Mouse (Mus musculus) liver, embryonic 16.5 days (tissue): Measurements from ENCODE around the gene Vill. TPM values are rescaled to one million over a fixed set of nuclear protein-coding genes. Genes with fewer than 3 reads are reported as not detected.

ENCODE experiments used
- ATAC-seq: fragments of 200-750 bp; cut with Nextera tagmentation; 2 replicates; pipeline ENCODE4 v1.8.0; 2017; ENCODE audit warnings: low read depth, mild to moderate bottlenecking, moderate number of reproducible peaks, moderate library complexity
- H3K27ac ChIP-seq: fragments of 300-500 bp; sonication (generic); 2 replicates; pipeline ENCODE4 v1.5.1; 2014; ENCODE audit warnings: mild to moderate bottlenecking, low read length
- H3K27me3 ChIP-seq: fragments of 300-500 bp; sonication (generic); 2 replicates; pipeline ENCODE4 v1.6.1; 2014; ENCODE audit warnings: low read depth, low read length, mixed read lengths; ENCODE audit not compliant: control insufficient read depth, insufficient read depth
- H3K36me3 ChIP-seq: fragments of 300-500 bp; sonication (generic); 2 replicates; pipeline ENCODE4 v1.6.1; 2014; ENCODE audit warnings: mild to moderate bottlenecking; ENCODE audit not compliant: control insufficient read depth, insufficient read depth
- H3K4me1 ChIP-seq: fragments of 300-500 bp; sonication (generic); 2 replicates; pipeline ENCODE4 v1.6.1; 2014; ENCODE audit warnings: low read depth, low read length, mixed read lengths; ENCODE audit not compliant: control insufficient read depth
- H3K4me2 ChIP-seq: fragments of 300-500 bp; sonication (generic); 2 replicates; pipeline ENCODE4 v1.6.1; 2014; ENCODE audit warnings: low read depth, low read length, mixed read lengths
- H3K4me3 ChIP-seq: fragments of 300-500 bp; sonication (generic); 2 replicates; pipeline ENCODE4 v1.5.1; 2014; ENCODE audit warnings: low read depth, mild to moderate bottlenecking, low read length
- H3K9ac ChIP-seq: fragments of 300-500 bp; sonication (generic); 2 replicates; pipeline ENCODE4 v1.6.1; 2014; ENCODE audit warnings: low read depth, low read length
- H3K9me3 ChIP-seq: fragments of 300-500 bp; sonication (generic); replicated peaks from 2 replicates; pipeline ENCODE4 v1.6.1; 2016; ENCODE audit warnings: low read length; ENCODE audit not compliant: control insufficient read depth
- WGBS: fragments of 180-500 bp; shearing (Covaris S2); extraction: QIAGEN DNeasy Blood & Tissue Kit; methylation state at CpG from one replicate; pipeline ENCODE4 v1.1.7; 2014; ENCODE audit not compliant: insufficient replicate concordance; 5-methylcytosine and 5-hydroxymethylcytosine counted together
- polyA plus RNA-seq: library from polyadenylated mRNA; unstranded; fragments of >200 nt; fragmentation: Nextera tagmentation; extraction: Ambion mirVana; gene quantifications from 2 replicates; pipeline ENCODE4 v1.2.1, GENCODE M21; 2015

The Vill gene
- polyA plus RNA-seq, 1 experiment from 2014 or later, result 11.3 TPM

- H3K36me3 ChIP-seq, result no peaks in the 10 kb centered on the region
- no peak for ATAC-seq
- no peaks in the 10 kb centered on the region for H3K27me3 ChIP-seq
- H3K4me2 ChIP-seq, result no peak overlapping the region
- no peak overlapping the region for H3K9ac ChIP-seq
- H3K9me3 ChIP-seq, result no peaks in the 10 kb centered on the region
- WGBS, result 65% methylated on average over 13 of the region's 13 CpGs
- no peak overlapping the region for H3K27ac ChIP-seq
- no peaks in the 10 kb centered on the region for H3K4me1 ChIP-seq
- no peak overlapping the region for H3K4me3 ChIP-seq
Observed at GRCm38 (mm10) chr9:119070173-119070825, 17.7 kb downstream of the Vill start.

GRCm38 (mm10) chr9:119071786-119072185 is 19.2 kb downstream of the Vill start:
- H3K4me3 ChIP-seq, result no peak overlapping the region
- H3K36me3 ChIP-seq, result no peaks in the 10 kb centered on the region
- WGBS, result 59% methylated on average over 9 of the region's 9 CpGs
- H3K9ac ChIP-seq, result no peak overlapping the region
- ATAC-seq, result no peak
- no peaks in the 10 kb centered on the region for H3K27me3 ChIP-seq
- H3K9me3 ChIP-seq, result no peaks in the 10 kb centered on the region
- no peak overlapping the region for H3K4me2 ChIP-seq
- H3K4me1 ChIP-seq, result no peaks in the 10 kb centered on the region
- H3K27ac ChIP-seq, result no peak overlapping the region

- 71% methylated on average over 15 of the region's 15 CpGs for whole genome bisulfite sequencing
- H3K4me1 ChIP-seq, result no peaks in the 10 kb centered on the region
- no peaks in the 10 kb centered on the region for H3K9me3 ChIP-seq
- no peaks in the 10 kb centered on the region for H3K36me3 ChIP-seq
- no peak overlapping the region for H3K4me2 ChIP-seq
- H3K27ac ChIP-seq, result no peak overlapping the region
- no peak overlapping the region for H3K4me3 ChIP-seq
- H3K9ac ChIP-seq, result no peak overlapping the region
- H3K27me3 ChIP-seq, result no peaks in the 10 kb centered on the region
- no peak for ATAC-seq
Observed at GRCm38 (mm10) chr9:119073184-119073895, 20.8 kb downstream of the Vill start.

- ATAC-seq, result peak; percentile 19; the same call in 1 of the 2 replicates
- WGBS, result 55% methylated on average over 16 of the region's 16 CpGs
Observed at GRCm38 (mm10) chr9:119075685-119076084, 23.1 kb downstream of the Vill start.

GRCm38 (mm10) chr9:119080040-119080675 is 27.6 kb downstream of the Vill start:
- ATAC-seq, result no peak
- H3K9me3 ChIP-seq, result no peaks in the 10 kb centered on the region
- no peak overlapping the region for H3K27ac ChIP-seq
- no peaks in the 10 kb centered on the region for H3K27me3 ChIP-seq
- H3K4me2 ChIP-seq, result no peak overlapping the region
- H3K4me3 ChIP-seq, result no peak overlapping the region
- 64% methylated on average over 5 of the region's 5 CpGs for WGBS
- no peaks in the 10 kb centered on the region for H3K4me1 ChIP-seq
- H3K9ac ChIP-seq, result no peak overlapping the region
- H3K36me3 ChIP-seq, result no peaks in the 10 kb centered on the region

More at GRCm38 (mm10) chr9:119075685-119076084, 23.1 kb downstream of the Vill start:
- H3K27ac ChIP-seq, result no peak overlapping the region
- no peak overlapping the region for H3K4me2 ChIP-seq
- no peak overlapping the region for H3K4me3 ChIP-seq
- no peaks in the 10 kb centered on the region for H3K36me3 ChIP-seq
- H3K4me1 ChIP-seq, result no peaks in the 10 kb centered on the region
- no peaks in the 10 kb centered on the region for H3K9me3 ChIP-seq
- H3K9ac ChIP-seq, result no peak overlapping the region
- H3K27me3 ChIP-seq, result no peaks in the 10 kb centered on the region

GRCm38 (mm10) chr9:119082039-119082438 is 29.5 kb downstream of the Vill start:
- Histone ChIP-seq H3K27me3 (peaks cover 2% of the 10 kb centered on the region; the same call in 1 of the 2 replicates), H3K9ac (no peak overlapping the region), H3K9me3 (no peaks in the 10 kb centered on the region), H3K4me1 (no peaks in the 10 kb centered on the region), H3K36me3 (no peaks in the 10 kb centered on the region), H3K4me3 (no peak overlapping the region), H3K4me2 (no peak overlapping the region), H3K27ac (no peak overlapping the region)
- WGBS, result 46% methylated on average over 8 of the region's 8 CpGs
- ATAC-seq, result no peak

GRCm38 (mm10) chr9:119082656-119083430 is 30.3 kb downstream of the Vill start:
- no peak for ATAC-seq
- H3K4me3 ChIP-seq, result no peak overlapping the region
- no peaks in the 10 kb centered on the region for H3K36me3 ChIP-seq
- WGBS, result 49% methylated on average over 7 of the region's 7 CpGs
- H3K27me3 ChIP-seq, result peaks cover 2% of the 10 kb centered on the region; the same call in 1 of the 2 replicates
- H3K4me2 ChIP-seq, result no peak overlapping the region
- no peaks in the 10 kb centered on the region for H3K4me1 ChIP-seq
- H3K9me3 ChIP-seq, result no peaks in the 10 kb centered on the region
- no peak overlapping the region for H3K9ac ChIP-seq
- H3K27ac ChIP-seq, result no peak overlapping the region

GRCm38 (mm10) chr9:119083966-119084365 is 31.4 kb downstream of the Vill start:
- no peak overlapping the region for H3K27ac ChIP-seq
- 45% methylated on average over 10 of the region's 10 CpGs for WGBS
- 0 out of 2 replicates have a peak, but pooled peaks cover 2% of the 10 kb centered on the region for H3K4me1 ChIP-seq
- no peak overlapping the region for H3K4me3 ChIP-seq
- no peak overlapping the region for H3K4me2 ChIP-seq
- H3K36me3 ChIP-seq, result no peaks in the 10 kb centered on the region
- no peak for ATAC-seq
- H3K9ac ChIP-seq, result no peak overlapping the region
- H3K9me3 ChIP-seq, result no peaks in the 10 kb centered on the region
- H3K27me3 ChIP-seq, result peaks cover 2% of the 10 kb centered on the region; the same call in 1 of the 2 replicates
